Mouse (Mus musculus) lung, embryonic 16.5 days (tissue): Measurements from ENCODE around the gene Tcf12. TPM values are rescaled to one million over a fixed set of nuclear protein-coding genes. Genes with fewer than 3 reads are reported as not detected.
A peak's percentile ranks its signal among the peaks of the same experiment; 100 is the strongest.

Experiments used
- ATAC-seq: fragments of 200-750 bp; cut with Nextera tagmentation; 2 replicates; pipeline ENCODE4 v1.8.0; 2017; ENCODE audit warnings: low read depth, mild to moderate bottlenecking, moderate library complexity
- H3K27ac ChIP-seq: fragments of 300-500 bp; sonication (generic); 2 replicates; pipeline ENCODE4 v1.5.1; 2014; ENCODE audit warnings: mild to moderate bottlenecking, control low read depth, low read length
- H3K27me3 ChIP-seq: fragments of 300-500 bp; sonication (generic); 2 replicates; pipeline ENCODE4 v1.6.1; 2014; ENCODE audit warnings: low read depth, low read length, mixed read lengths; ENCODE audit not compliant: control insufficient read depth, insufficient read depth
- H3K36me3 ChIP-seq: fragments of 300-500 bp; sonication (generic); 2 replicates; pipeline ENCODE4 v1.6.1; 2014; ENCODE audit warnings: low read length; ENCODE audit not compliant: control insufficient read depth, insufficient read depth
- H3K4me1 ChIP-seq: fragments of 300-500 bp; sonication (generic); replicated peaks from 2 replicates; pipeline ENCODE4 v1.6.1; 2014; ENCODE audit warnings: low read length, mixed read lengths; ENCODE audit not compliant: control insufficient read depth, insufficient read depth
- H3K4me2 ChIP-seq: fragments of 300-500 bp; sonication (generic); 2 replicates; pipeline ENCODE4 v1.6.1; 2014; ENCODE audit warnings: low read depth, low read length, control low read depth
- H3K4me3 ChIP-seq: fragments of 300-500 bp; sonication (generic); 2 replicates; pipeline ENCODE4 v1.5.1; 2014; ENCODE audit warnings: mild to moderate bottlenecking, low read length, control low read depth
- H3K9ac ChIP-seq: fragments of 300-500 bp; sonication (generic); 2 replicates; pipeline ENCODE4 v1.6.1; 2014; ENCODE audit warnings: low read length, control low read depth
- H3K9me3 ChIP-seq: fragments of 300-500 bp; sonication (generic); 2 replicates; pipeline ENCODE4 v1.6.1; 2016; ENCODE audit warnings: low read length; ENCODE audit not compliant: control insufficient read depth
- WGBS: fragments of 180-500 bp; shearing (Covaris S2); extraction: QIAGEN DNeasy Blood & Tissue Kit; methylation state at CpG from one replicate; pipeline ENCODE4 v1.1.7; 2014; 5-methylcytosine and 5-hydroxymethylcytosine counted together
- polyA plus RNA-seq: library from polyadenylated mRNA; unstranded; fragments of >200 nt; fragmentation: Nextera tagmentation; extraction: Ambion mirVana; gene quantifications from 2 replicates; pipeline ENCODE4 v1.2.1, GENCODE M21; 2015

Gene Tcf12
- polyA plus RNA-seq, 1 experiment from 2014 or later: 60.4 TPM

DNA sequence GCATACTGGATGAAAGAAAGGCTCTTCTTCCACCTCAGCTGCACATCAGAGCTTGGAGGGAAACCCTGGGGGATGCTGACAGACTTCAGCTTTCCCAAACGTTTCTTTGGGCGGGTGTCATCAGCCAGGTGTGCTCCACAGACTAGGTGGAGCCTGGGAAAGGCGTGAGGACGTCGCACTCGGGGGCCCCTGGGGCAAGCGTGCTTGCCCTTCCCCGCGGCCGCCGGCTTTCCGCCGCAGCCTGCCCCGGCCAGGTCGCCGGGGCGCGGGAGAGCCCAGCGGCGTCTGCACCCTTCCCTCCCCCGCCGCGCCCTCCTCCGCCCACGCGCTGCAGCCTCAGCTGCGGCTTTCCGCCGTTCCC, 21.0 kb upstream of the Tcf12 start:
- 0 out of 2 replicates have a peak, but pooled peaks have one; percentile 4 for ATAC-seq
- Histone ChIP-seq H3K4me3 (peak overlapping the region; percentile 67), H3K9ac (peak overlapping the region; percentile 85), H3K4me2 (peak overlapping the region; percentile 69), H3K36me3 (no peaks in the 10 kb centered on the region), H3K27ac (peak overlapping the region; percentile 95), H3K9me3 (no peaks in the 10 kb centered on the region), H3K4me1 (peaks cover 3% of the 10 kb centered on the region; the same call in 1 of the 2 replicates), H3K27me3 (no peaks in the 10 kb centered on the region)
- WGBS: 0% methylated on average over 29 of the region's 29 CpGs

DNA sequence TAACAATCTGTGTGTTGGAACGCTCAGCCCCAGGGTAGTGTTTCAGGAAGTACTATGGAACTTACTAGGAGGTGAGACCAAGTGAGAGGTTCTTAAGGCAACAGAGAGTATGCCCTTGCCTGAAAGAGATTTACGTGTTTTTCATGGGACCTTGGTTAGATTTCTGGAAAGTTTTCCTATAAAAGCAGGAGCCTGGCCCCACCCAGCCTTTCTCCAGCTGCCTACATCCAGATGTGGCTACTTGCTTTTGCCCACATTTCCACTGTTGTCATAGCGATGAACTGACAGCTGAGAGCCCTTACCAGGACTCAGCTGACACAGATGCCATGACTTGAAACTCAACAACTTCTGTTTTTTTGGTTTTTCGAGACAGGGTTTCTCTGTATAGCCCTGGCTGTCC, 18.2 kb upstream of the Tcf12 start:
- no peaks in the 10 kb centered on the region for H3K9me3 ChIP-seq
- H3K27me3 ChIP-seq: no peaks in the 10 kb centered on the region
- H3K4me2 ChIP-seq: no peak overlapping the region
- no peak for ATAC-seq
- no peak overlapping the region for H3K9ac ChIP-seq
- no peak overlapping the region for H3K27ac ChIP-seq
- WGBS: 87% methylated on average over 4 of the region's 4 CpGs
- no peaks in the 10 kb centered on the region for H3K36me3 ChIP-seq
- no peak overlapping the region for H3K4me3 ChIP-seq
- H3K4me1 ChIP-seq: peaks cover 3% of the 10 kb centered on the region; the same call in 1 of the 2 replicates

DNA sequence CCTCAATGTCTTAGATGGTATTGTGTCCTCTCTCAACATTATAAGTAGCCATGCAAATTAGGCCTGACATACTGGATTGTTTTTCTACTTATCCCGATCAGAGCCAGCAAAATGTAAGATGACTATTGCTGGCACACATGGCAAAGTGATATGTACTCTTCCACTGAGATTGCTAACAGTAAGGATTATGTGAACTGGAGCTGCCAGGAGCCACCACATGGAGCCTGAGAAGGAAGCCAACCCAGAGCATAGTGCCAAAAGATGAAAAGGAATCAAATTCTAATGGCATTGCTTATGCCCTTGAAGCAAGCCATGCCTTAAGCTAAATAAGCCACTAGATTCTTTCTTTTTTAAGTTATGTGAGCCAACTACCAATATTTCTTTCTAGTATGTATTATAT, 13.8 kb upstream of the Tcf12 start:
- H3K4me3 ChIP-seq: no peak overlapping the region
- ATAC-seq: no peak
- no peaks in the 10 kb centered on the region for H3K27me3 ChIP-seq
- no peak overlapping the region for H3K27ac ChIP-seq
- 78% methylated on average over 1 of the region's 1 CpGs for WGBS
- H3K36me3 ChIP-seq: no peaks in the 10 kb centered on the region
- no peaks in the 10 kb centered on the region for H3K9me3 ChIP-seq
- H3K9ac ChIP-seq: no peak overlapping the region
- H3K4me1 ChIP-seq: no peaks in the 10 kb centered on the region
- H3K4me2 ChIP-seq: no peak overlapping the region

DNA sequence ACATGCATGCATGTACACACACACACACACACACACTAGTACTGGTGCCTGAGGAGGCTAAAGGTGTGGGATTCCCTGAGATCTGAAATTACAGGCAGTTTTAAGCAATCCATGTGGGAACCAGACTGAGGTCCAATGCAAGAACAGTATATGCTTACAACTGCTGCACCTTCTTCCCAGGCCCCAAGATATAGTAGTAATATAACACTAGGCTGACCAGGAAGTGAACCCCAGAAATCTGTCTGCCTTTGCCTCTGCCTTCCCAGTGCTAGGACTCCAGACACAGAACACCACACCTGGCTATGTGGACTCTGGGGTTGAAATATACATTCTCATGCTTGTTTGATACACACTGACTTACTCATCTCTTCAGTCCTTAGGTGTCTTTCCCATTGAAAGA, 6.8 kb upstream of the Tcf12 start:
- no peak overlapping the region for H3K4me2 ChIP-seq
- H3K36me3 ChIP-seq: no peaks in the 10 kb centered on the region
- no peaks in the 10 kb centered on the region for H3K9me3 ChIP-seq
- no peak for ATAC-seq
- no peak overlapping the region for H3K4me3 ChIP-seq
- no peaks in the 10 kb centered on the region for H3K4me1 ChIP-seq
- no peak overlapping the region for H3K27ac ChIP-seq
- no peaks in the 10 kb centered on the region for H3K27me3 ChIP-seq
- H3K9ac ChIP-seq: no peak overlapping the region

DNA sequence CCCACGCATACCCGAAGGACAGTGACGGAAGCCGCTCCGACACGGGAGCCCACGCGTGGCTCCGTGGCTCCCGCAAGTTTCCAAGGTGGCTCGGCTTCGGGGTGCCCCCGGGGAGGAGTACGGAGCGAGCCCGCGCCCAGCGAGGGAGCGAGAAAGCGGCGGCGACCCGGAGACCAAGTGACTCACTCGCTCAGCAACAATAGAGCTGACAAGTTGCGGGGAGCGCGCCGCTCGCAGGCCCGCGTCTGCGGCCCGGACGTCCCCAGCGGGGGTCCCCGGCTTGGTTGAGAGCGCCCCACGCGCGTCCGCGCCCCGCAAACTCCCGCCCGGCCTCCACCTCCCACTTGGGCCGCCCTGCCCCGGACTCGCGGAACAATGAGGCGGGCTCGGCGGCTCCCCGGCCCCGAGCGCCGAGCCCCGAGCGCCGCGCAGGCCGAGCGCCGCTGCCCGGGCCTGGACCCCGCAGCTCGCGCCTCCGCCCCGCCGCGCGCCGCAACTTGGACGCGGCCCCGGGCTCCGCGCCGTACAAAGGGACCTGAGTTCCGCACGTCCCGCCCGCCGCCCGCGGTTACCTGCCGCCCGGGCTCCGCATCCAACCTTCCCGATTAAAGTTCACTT, 558 bp downstream of the Tcf12 start:
- peak; percentile 80 for ATAC-seq

DNA sequence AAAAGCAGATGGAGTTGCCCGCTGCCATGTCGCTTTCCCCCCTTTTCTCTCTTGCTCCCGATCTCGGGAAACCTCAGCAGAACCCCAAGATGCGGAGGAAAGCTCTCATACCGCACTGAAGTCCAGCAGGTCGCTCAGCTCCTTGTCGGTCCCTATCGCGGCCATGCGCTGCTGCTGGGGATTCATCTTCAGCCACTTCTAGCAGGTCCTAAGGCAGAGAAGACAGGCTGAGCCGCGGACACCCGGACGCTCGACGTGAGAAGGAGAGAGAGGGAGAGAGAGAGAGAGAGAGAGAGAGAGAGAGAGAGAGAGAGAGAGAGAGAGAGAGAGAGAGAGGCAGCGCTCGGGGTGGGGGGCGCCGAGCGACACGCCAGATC, 1.1 kb downstream of the Tcf12 start:
- H3K4me2 ChIP-seq: peak overlapping the region; percentile 78
- H3K27ac ChIP-seq: peak overlapping the region; percentile 94
- no peaks in the 10 kb centered on the region; the same call in 1 of the 2 replicates for H3K36me3 ChIP-seq
- peak overlapping the region; percentile 95 for H3K9ac ChIP-seq
- ATAC-seq: peak; percentile 40
- 2% methylated on average over 23 of the region's 23 CpGs for WGBS
- no peaks in the 10 kb centered on the region for H3K27me3 ChIP-seq
- peak overlapping the region; percentile 71 for H3K4me3 ChIP-seq
- H3K9me3 ChIP-seq: no peaks in the 10 kb centered on the region
- H3K4me1 ChIP-seq: peaks cover 14% of the 10 kb centered on the region

More for the DNA sequence above, 558 bp downstream of the Tcf12 start:
- peak overlapping the region; percentile 71 for H3K4me3 ChIP-seq
- H3K27ac ChIP-seq: peak overlapping the region; percentile 94
- no peaks in the 10 kb centered on the region for H3K9me3 ChIP-seq
- peaks cover 14% of the 10 kb centered on the region for H3K4me1 ChIP-seq
- peak overlapping the region; percentile 95 for H3K9ac ChIP-seq
- H3K4me2 ChIP-seq: peak overlapping the region; percentile 78
- WGBS: 0% methylated on average over 73 of the region's 90 CpGs
- no peaks in the 10 kb centered on the region for H3K27me3 ChIP-seq
- H3K36me3 ChIP-seq: no peaks in the 10 kb centered on the region; the same call in 1 of the 2 replicates

DNA sequence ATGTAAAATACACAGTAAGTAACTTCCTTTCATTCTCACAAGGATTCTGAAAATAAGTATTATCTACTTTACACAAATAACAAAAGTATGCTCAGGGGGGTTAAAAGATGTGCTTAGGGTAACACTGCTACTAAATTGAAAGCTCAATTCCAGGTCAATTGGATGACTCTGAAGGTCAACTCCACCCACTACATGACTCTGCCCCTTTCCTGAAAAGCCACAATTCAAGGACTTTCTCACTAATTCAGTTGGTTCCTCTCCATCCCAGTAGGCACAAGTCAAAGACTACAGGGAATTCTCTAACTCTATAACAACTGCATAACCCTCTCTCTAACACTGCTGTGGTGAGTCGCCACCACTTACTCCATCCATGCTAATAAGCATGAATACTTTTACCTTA, 8.2 kb downstream of the Tcf12 start:
- Histone ChIP-seq H3K9me3 (no peaks in the 10 kb centered on the region), H3K4me2 (no peak overlapping the region), H3K9ac (no peak overlapping the region), H3K36me3 (peaks cover 6% of the 10 kb centered on the region), H3K4me3 (no peak overlapping the region), H3K27me3 (no peaks in the 10 kb centered on the region), H3K27ac (no peak overlapping the region), H3K4me1 (peaks cover 4% of the 10 kb centered on the region; the same call in 1 of the 2 replicates)
- no peak for ATAC-seq
- WGBS: 93% methylated on average over 1 of the region's 1 CpGs

DNA sequence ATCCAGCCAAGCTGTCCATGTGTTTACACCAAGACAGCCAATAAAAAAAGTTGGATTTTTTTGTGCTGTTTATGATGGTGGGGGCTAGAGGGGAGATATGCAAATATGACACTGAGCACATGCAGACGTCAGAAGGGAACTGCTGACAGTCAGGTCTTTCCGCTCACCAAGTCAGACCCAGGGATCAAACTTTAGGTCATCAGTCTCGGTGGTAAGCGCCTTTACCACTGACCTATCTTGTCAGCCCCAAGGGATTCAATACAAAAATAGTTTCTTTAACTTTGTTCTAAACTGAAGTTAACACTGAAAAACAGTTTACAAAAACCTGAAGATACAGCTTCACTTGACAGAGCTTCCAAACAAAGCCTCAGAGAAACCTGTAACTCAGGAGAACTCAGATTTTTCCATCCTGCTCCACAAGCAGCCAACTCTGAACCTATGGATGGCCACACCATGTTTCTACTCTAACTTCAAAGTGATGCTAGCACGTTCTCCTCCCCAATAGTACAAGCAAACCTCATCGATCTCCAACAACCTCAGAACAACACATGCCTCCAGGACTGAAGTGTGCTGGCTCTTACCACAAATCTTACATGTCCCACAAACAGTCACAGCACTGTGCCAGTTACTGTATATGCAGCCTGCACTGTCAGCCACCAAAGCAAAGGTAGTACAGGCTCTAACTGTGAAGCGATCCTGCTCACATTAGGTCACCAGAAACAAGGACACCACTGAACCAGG, 11.6 kb downstream of the Tcf12 start:
- Histone ChIP-seq H3K27ac (no peak overlapping the region), H3K27me3 (no peaks in the 10 kb centered on the region), H3K4me1 (peaks cover 4% of the 10 kb centered on the region; the same call in 1 of the 2 replicates), H3K9ac (no peak overlapping the region), H3K4me3 (no peak overlapping the region), H3K4me2 (no peak overlapping the region), H3K9me3 (no peaks in the 10 kb centered on the region), H3K36me3 (peaks cover 12% of the 10 kb centered on the region)
- 64% methylated on average over 7 of the region's 7 CpGs for WGBS
- ATAC-seq: no peak

DNA sequence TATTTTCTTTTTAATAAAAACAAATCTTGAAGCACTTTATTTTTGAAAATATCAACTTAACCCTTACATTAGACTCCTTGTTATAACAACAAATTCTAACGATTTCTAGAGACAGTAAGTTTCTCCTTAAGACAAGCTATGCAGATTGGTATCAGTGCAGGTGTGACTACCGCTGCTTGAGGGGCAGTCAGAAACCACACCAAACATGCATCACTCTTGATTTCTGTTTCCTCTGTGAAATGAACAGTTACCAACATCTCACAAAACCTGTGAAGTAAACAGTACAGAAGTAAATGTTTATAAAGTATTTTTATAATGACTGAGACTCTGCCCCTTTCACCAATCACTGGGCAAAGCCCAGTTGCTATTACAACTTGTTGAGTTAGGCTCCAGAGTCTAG, 13.6 kb downstream of the Tcf12 start:
- H3K27ac ChIP-seq: no peak overlapping the region
- H3K9me3 ChIP-seq: no peaks in the 10 kb centered on the region
- H3K4me2 ChIP-seq: no peak overlapping the region
- H3K27me3 ChIP-seq: no peaks in the 10 kb centered on the region
- 74% methylated on average over 2 of the region's 2 CpGs for WGBS
- ATAC-seq: no peak
- no peak overlapping the region for H3K4me3 ChIP-seq
- H3K36me3 ChIP-seq: peaks cover 12% of the 10 kb centered on the region
- H3K9ac ChIP-seq: no peak overlapping the region
- peaks cover 4% of the 10 kb centered on the region; the same call in 1 of the 2 replicates for H3K4me1 ChIP-seq
